In genomic region chr15:11533002-11533610, GRCm38 (mm10) we compare ENCODE assay signal across 11 mouse cellular contexts.
DNase-seq lines count a peak whose midpoint lies in the region; ATAC-seq lines count a peak whose summit lies in the region.
"Had no signal": no experiment of that assay in that cellular context is flagged by ENCODE, and none has a peak within 500 bp of the region (broad histone marks: within the 10 kb centered on the region; RNA-seq: fewer than 3 reads in every experiment).

No protein-coding gene starts in this region.

- no peak for ATAC-seq in heart, embryonic 15.5 days (replicated peaks; ENCODE audit: insufficient number of reproducible peaks, insufficient read depth, low FRiP score, low read depth)

- intact Hi-C loops in heart, postnatal 25 days (cut with DNase I): no loop called here
- intact Hi-C loops in left cerebral cortex, postnatal 25 days (cut with DNase I): no loop called here

- no peaks in the 10 kb centered on the region for H3K36me3 ChIP-seq in heart, embryonic 15.5 days
- H3K36me3 ChIP-seq: embryonic facial prominence, embryonic 13.5 days; midbrain, embryonic 12.5 days had no signal

- WGBS in heart, embryonic 15.5 days: 54% methylated on average over 10 of the region's 10 CpGs

- no peaks in the 10 kb centered on the region for H3K27me3 ChIP-seq in heart, embryonic 15.5 days
- H3K27me3 ChIP-seq: embryonic facial prominence, embryonic 13.5 days; midbrain, embryonic 12.5 days had no signal

- DNase-seq in heart, postnatal 25 days (ENCODE audit: low spot score): no peak
- peak; percentile 71 for DNase-seq in kidney, adult 11 months
- DNase-seq in lung, postnatal 10 days: peak; percentile 13
- DNase-seq in thymus, postnatal 14 days: peak; percentile 81
- no peak for DNase-seq in embryo, embryonic 10 days (ENCODE audit: low spot score)
- no peak for DNase-seq in cerebellum, postnatal 25 days
- no peak for DNase-seq in left cerebral cortex, postnatal 25 days (ENCODE audit: low spot score in 2 of 2)
- DNase-seq: layer of hippocampus, postnatal 36 days had no signal

- peaks cover 6% of the 10 kb centered on the region for H3K4me1 ChIP-seq in heart, embryonic 15.5 days (replicated peaks)
- H3K4me1 ChIP-seq: midbrain, embryonic 12.5 days had no signal

- H3K4me3 ChIP-seq in heart, embryonic 15.5 days: no peak overlapping the region
- H3K4me3 ChIP-seq: embryonic facial prominence, embryonic 13.5 days; midbrain, embryonic 12.5 days had no signal

- 0 out of 2 replicates have a peak overlapping the region, but pooled peaks have one; percentile 21 for H3K27ac ChIP-seq in heart, embryonic 15.5 days
- H3K27ac ChIP-seq: embryonic facial prominence, embryonic 13.5 days; midbrain, embryonic 12.5 days had no signal

- H3K9me3 ChIP-seq in heart, embryonic 15.5 days (replicated peaks): no peaks in the 10 kb centered on the region
- H3K9me3 ChIP-seq: embryonic facial prominence, embryonic 13.5 days; midbrain, embryonic 12.5 days had no signal

- H3K4me2 ChIP-seq in heart, embryonic 15.5 days: peak overlapping the region; percentile 8; the same call in 1 of the 2 replicates
- H3K4me2 ChIP-seq: embryonic facial prominence, embryonic 13.5 days; midbrain, embryonic 12.5 days had no signal

- H3K9ac ChIP-seq in heart, embryonic 15.5 days: no peak overlapping the region
- H3K9ac ChIP-seq: embryonic facial prominence, embryonic 13.5 days; midbrain, embryonic 12.5 days had no signal

Comparison
In these comparisons a context has a peak if more than half of its experiments do, and no peak if none do; other contexts are left out.
1. DNase-seq: peak in kidney, adult 11 months (single experiment), lung, postnatal 10 days (single experiment) and thymus, postnatal 14 days (single experiment); none in heart, postnatal 25 days (single experiment), embryo, embryonic 10 days (single experiment), cerebellum, postnatal 25 days (0 of 2) and left cerebral cortex, postnatal 25 days (0 of 2).